Mouse (Mus musculus) frontal cortex, adult 2 months (tissue): ENCODE data around the gene Kank1. TPM values are rescaled to one million over a fixed set of nuclear protein-coding genes. Genes with fewer than 3 reads are reported as not detected.

ENCODE experiments used
- DNase-seq, 2 experiments: peaks; one replicate each; pipeline ENCODE4 v3.0.0; 2022; ENCODE audit warnings: low spot score in 1 of 2; ENCODE audit errors: extremely low spot score in 1 of 2
- polyA plus RNA-seq: library from polyadenylated mRNA; depleted of rRNA; stranded (reverse); fragments of >200 nt; gene quantifications from 2 replicates; pipeline ENCODE4 v1.2.3, GENCODE M21; 2012

Kank1 gene
- polyA plus RNA-seq, 1 experiment: 17.3 TPM

- DNase-seq: no peak
Measured at GRCm38 (mm10) chr19:25399511-25400211, 162.9 kb downstream of the Kank1 start.

GRCm38 (mm10) chr19:25400212-25400913 lies 163.6 kb downstream of the Kank1 start:
- DNase-seq: no peak

GRCm38 (mm10) chr19:25401521-25401920 lies 164.7 kb downstream of the Kank1 start:
- DNase-seq: no peak

- DNase-seq: no peak
Measured at GRCm38 (mm10) chr19:25404163-25404562, 167.4 kb downstream of the Kank1 start.

- DNase-seq: no peak
Measured at GRCm38 (mm10) chr19:25405987-25406386, 169.2 kb downstream of the Kank1 start.

- DNase-seq: peak; percentile 19 to 62
Measured at GRCm38 (mm10) chr19:25406481-25407184, 169.9 kb downstream of the Kank1 start.

GRCm38 (mm10) chr19:25407185-25407886 lies 170.6 kb downstream of the Kank1 start:
- DNase-seq: no peak

GRCm38 (mm10) chr19:25407887-25408236 lies 171.1 kb downstream of the Kank1 start:
- DNase-seq: no peak

- DNase-seq: no peak
Measured at GRCm38 (mm10) chr19:25409239-25409638, 172.5 kb downstream of the Kank1 start.

GRCm38 (mm10) chr19:25411353-25411752 lies 174.6 kb downstream of the Kank1 start:
- DNase-seq: peak in 1 of 2 experiments; percentile 49

- no peak for DNase-seq
Measured at GRCm38 (mm10) chr19:25415448-25415847, 178.7 kb downstream of the Kank1 start.

GRCm38 (mm10) chr19:25417671-25418070 lies 180.9 kb downstream of the Kank1 start:
- no peak for DNase-seq

- no peak for DNase-seq
Measured at GRCm38 (mm10) chr19:25419983-25420382, 183.2 kb downstream of the Kank1 start.

- no peak for DNase-seq
Measured at GRCm38 (mm10) chr19:25422096-25422495, 185.3 kb downstream of the Kank1 start.

GRCm38 (mm10) chr19:25423371-25423770 lies 186.6 kb downstream of the Kank1 start:
- DNase-seq: no peak

GRCm38 (mm10) chr19:25426431-25426830 lies 189.7 kb downstream of the Kank1 start:
- DNase-seq: no peak

- no peak for DNase-seq
Measured at GRCm38 (mm10) chr19:25427886-25428285, 191.1 kb downstream of the Kank1 start.

GRCm38 (mm10) chr19:25428338-25428962 lies 191.7 kb downstream of the Kank1 start:
- DNase-seq: no peak

- no peak for DNase-seq
Measured at GRCm38 (mm10) chr19:25431431-25431830, 194.7 kb downstream of the Kank1 start.

GRCm38 (mm10) chr19:25431909-25432308 lies 195.1 kb downstream of the Kank1 start:
- DNase-seq: no peak
